Mouse (Mus musculus) CD8-positive naive resting alpha-beta T cell, adult 57 days (primary cell): ENCODE data around the gene Sptssa. TPM values are rescaled to one million over a fixed set of nuclear protein-coding genes. Genes with fewer than 3 reads are reported as not detected.

Experiments used
- total RNA-seq: library from RNA; stranded (reverse); gene quantifications from one replicate; pipeline ENCODE4 v1.2.4, GENCODE M21; 2023

Sptssa gene
- total RNA-seq = 33.9 TPM

GRCm38 (mm10) chr12:54656396-54657171, at the start of gene Sptssa:
Gene Sptssa (minus strand): TSS chr12:54656573.

DNA sequence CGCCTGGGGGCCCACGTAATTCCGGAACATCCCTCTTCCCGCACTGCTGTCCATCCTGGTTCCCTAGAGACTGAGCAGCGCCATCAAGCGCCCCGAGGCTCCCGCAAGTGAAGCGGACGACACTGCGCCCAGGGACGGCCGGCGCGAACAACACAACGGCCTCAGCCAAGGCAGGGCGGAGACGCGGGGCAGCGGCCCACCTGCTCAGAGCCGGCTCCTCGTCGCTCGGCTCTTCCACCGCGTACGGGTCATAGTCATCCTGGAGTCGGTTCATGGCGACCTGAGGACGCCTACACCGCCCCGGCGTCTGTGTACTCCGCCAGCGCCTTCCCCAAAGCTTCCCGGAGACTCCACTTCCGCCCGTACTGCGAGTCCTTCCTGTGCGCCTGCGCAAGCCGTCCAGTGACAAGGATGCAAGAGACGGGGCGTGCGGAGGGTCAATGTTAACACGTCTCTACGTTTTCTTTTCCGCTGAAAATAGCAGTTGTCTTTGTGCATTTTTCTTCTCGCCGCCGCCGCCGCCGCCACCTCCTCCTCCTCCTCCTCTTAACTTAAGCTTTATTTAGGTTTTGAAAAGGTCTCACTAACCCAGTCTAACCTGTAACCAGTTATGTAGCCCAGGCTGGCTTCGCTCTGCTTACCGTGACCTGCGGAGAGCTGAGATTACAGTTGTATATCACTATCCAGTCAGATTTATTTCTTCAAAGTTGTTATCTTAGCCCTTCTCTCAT, 39.3 kb upstream of the Sptssa start, which contains the start of gene Eapp:
TSS of gene Eapp (minus strand) at position 387 of the 731 bp plus-strand sequence.

Other genes starting within 250 kb of the Sptssa start
- 38.3 TPM for gene Eapp, start 39.3 kb upstream of the Sptssa start, total RNA-seq
- gene Snx6, start 139.1 kb upstream of the Sptssa start, total RNA-seq = 54.7 TPM
- gene Cfl2, start 206.3 kb upstream of the Sptssa start, total RNA-seq = 26.1 TPM